Mouse (Mus musculus) liver, embryonic 14.5 days (tissue): ENCODE measurements around the gene Crybb1.

Experiments used
- CTCF ChIP-seq: IDR thresholded peaks from 2 replicates; pipeline ENCODE4 v1.5.1; 2016; ENCODE audit warnings: antibody characterized with exemption, low read depth, control low read depth
- EP300 ChIP-seq: IDR thresholded peaks from 2 replicates; pipeline ENCODE4 v1.6.1; 2016; ENCODE audit warnings: antibody characterized with exemption, low read depth

GRCm38 (mm10) chr5:112243041-112243440 is 12.6 kb upstream of the Crybb1 start:
- no peak for TF ChIP-seq CTCF
- no peak for TF ChIP-seq EP300
